Mouse (Mus musculus): Measurements from ENCODE around the gene Lhx9. TPM values are rescaled to one million over a fixed set of nuclear protein-coding genes. Genes with fewer than 3 reads are reported as not detected.

Gene Lhx9
- total and polyA plus RNA-seq, 3 experiments, result 0.19 to 0.77 TPM; not detected in 1

- H3K27me3 ChIP-seq (ENCODE audit: control insufficient read depth in 1 of 2, insufficient read depth in 2 of 2, low read length in 2 of 2), result no peaks in the 10 kb centered on the region
- no peaks in the 10 kb centered on the region for H3K4me1 ChIP-seq (ENCODE audit: control insufficient read depth in 1 of 2, insufficient read depth in 2 of 2, low read length in 2 of 2)
- H3K4me3 ChIP-seq (ENCODE audit: control insufficient read depth in 1 of 2, insufficient read depth in 1 of 2, low read depth in 2 of 2, low read length in 2 of 2), result no peak overlapping the region
- no peak for DNase-seq (ENCODE audit: low read depth, low spot score)
- no peaks in the 10 kb centered on the region for H3K9me3 ChIP-seq (replicated peaks; ENCODE audit: insufficient read depth, low read length)
- H3K9ac ChIP-seq (ENCODE audit: control insufficient read depth, low read depth, low read length, poor library complexity, severe bottlenecking), result no peak overlapping the region
- TF ChIP-seq ZC3H11A (IDR thresholded peaks at IDR 0.05; ENCODE audit: low read depth, low read length) (no peak), MYC (IDR thresholded peaks at IDR 0.05; ENCODE audit: low read depth, low read length) (no peak), POLR2A (IDR thresholded peaks at IDR 0.05; ENCODE audit: control insufficient read depth in 1 of 2, insufficient read depth in 1 of 2, low read depth in 1 of 2, low read length in 2 of 2, poor library complexity in 1 of 2) (no peak), MAZ (IDR thresholded peaks at IDR 0.05; ENCODE audit: low read depth, low read length) (no peak), KAT2A (conservative IDR thresholded peaks at IDR 0.05; ENCODE audit: low read depth, low read length) (no peak), GABPA (IDR thresholded peaks at IDR 0.05; ENCODE audit: low read depth, low read length) (no peak), TCF12 (IDR thresholded peaks at IDR 0.05; ENCODE audit: low read depth, low read length) (no peak)
- no peaks in the 10 kb centered on the region for H3K36me3 ChIP-seq (ENCODE audit: control insufficient read depth in 1 of 2, insufficient read depth in 2 of 2, low read length in 2 of 2)
- no peak overlapping the region for H3K27ac ChIP-seq (ENCODE audit: control insufficient read depth, low read depth, low read length)
- H3K79me2 ChIP-seq (ENCODE audit: control insufficient read depth, insufficient read depth, low read length, poor library complexity), result no peaks in the 10 kb centered on the region
Measured at GRCm38 (mm10) chr1:138877470-138878254, 29.3 kb upstream of the Lhx9 start.

GRCm38 (mm10) chr1:138876371-138877045 is 28.1 kb upstream of the Lhx9 start:
- Histone ChIP-seq H3K9ac (ENCODE audit: control insufficient read depth, low read depth, low read length, poor library complexity, severe bottlenecking) (no peak overlapping the region), H3K4me1 (ENCODE audit: control insufficient read depth in 1 of 2, insufficient read depth in 2 of 2, low read length in 2 of 2) (no peaks in the 10 kb centered on the region), H3K27me3 (ENCODE audit: control insufficient read depth in 1 of 2, insufficient read depth in 2 of 2, low read length in 2 of 2) (no peaks in the 10 kb centered on the region), H3K9me3 (replicated peaks; ENCODE audit: insufficient read depth, low read length) (no peaks in the 10 kb centered on the region), H3K36me3 (ENCODE audit: control insufficient read depth in 1 of 2, insufficient read depth in 2 of 2, low read length in 2 of 2) (no peaks in the 10 kb centered on the region), H3K27ac (ENCODE audit: control insufficient read depth, low read depth, low read length) (no peak overlapping the region), H3K79me2 (ENCODE audit: control insufficient read depth, insufficient read depth, low read length, poor library complexity) (no peaks in the 10 kb centered on the region), H3K4me3 (ENCODE audit: control insufficient read depth in 1 of 2, insufficient read depth in 1 of 2, low read depth in 2 of 2, low read length in 2 of 2) (no peak overlapping the region)
- no peak for DNase-seq (ENCODE audit: low read depth, low spot score)
- TF ChIP-seq CHD1 (IDR thresholded peaks at IDR 0.05; ENCODE audit: low read depth, low read length), result no peak
- no peak for TF ChIP-seq GATA1 (IDR thresholded peaks at IDR 0.05; ENCODE audit: low read depth, low read length)
- no peak for TF ChIP-seq ZNF384 (IDR thresholded peaks at IDR 0.05; ENCODE audit: low read depth, low read length)
- TF ChIP-seq MXI1 (IDR thresholded peaks at IDR 0.05; ENCODE audit: low read depth, low read length), result no peak
